Mouse (Mus musculus) lung, postnatal 25 days (tissue): ENCODE data around the gene Pink1.

Source experiments
- DNase-seq: peaks from one replicate; pipeline ENCODE4 v3.0.0; 2022; ENCODE audit warnings: low spot score

Pink1 gene

DNA sequence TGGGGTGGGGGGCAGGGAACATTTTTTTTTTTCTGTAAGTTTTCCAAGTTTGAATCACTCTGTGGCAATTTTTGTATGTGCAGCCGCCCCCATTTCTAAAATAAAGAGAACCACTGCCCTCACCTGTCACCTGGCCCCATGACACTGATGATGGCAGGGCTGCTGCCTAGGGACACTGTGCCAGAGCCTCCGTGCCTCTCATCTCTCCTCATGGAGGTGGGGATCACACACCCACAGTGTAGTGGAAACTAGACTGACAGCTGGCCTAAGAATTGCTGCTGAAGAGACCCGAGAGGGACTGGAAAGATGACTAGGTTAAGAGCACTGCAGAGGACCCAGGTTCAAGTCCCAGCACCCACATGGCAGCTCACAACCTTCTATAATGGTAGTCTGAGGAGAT, 14.0 kb downstream of the Pink1 start:
- no peak for DNase-seq

DNA sequence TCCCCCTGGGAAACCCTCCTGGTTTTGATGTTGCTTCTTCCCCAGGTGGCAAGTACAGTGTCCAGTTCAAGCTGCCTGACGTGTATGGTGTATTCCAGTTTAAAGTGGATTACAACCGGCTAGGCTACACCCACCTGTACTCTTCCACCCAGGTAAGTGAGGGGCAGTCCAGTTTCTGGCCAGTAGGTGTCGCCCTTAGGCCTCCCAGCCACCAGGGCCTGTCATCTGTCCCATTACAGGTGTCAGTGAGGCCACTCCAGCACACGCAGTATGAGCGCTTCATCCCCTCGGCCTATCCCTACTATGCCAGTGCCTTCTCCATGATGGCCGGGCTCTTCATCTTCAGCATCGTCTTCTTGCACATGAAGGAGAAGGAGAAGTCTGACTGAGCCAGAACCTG, 14.5 kb downstream of the Pink1 start:
- peak; percentile 48 for DNase-seq

DNA sequence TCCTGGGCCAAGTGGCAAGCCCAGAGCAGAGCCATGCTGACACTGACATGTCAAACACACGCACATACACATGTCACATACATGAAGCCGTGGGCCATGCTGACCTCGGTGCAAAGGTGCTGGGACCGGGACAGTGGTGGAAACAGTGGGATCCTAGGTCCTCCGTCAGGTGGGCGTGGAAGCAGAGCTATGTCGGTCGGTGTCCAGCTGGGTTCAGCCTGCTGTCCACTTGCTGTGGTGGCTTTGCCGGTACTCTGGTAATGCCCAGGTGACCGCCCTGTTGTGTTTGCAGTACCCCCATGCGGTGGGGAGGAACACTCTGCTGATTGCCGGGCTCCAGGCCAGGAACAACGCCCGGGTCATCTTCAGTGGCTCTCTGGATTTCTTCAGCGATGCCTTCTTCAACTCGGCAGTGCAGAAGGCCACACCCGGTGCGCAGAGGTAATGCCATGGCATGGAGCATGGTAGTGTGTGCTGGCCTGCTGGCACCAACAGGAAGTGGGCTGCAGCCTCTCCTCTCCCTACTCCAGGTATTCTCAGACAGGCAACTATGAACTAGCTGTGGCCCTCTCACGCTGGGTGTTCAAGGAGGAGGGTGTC, 15.7 kb downstream of the Pink1 start:
- no peak for DNase-seq

DNA sequence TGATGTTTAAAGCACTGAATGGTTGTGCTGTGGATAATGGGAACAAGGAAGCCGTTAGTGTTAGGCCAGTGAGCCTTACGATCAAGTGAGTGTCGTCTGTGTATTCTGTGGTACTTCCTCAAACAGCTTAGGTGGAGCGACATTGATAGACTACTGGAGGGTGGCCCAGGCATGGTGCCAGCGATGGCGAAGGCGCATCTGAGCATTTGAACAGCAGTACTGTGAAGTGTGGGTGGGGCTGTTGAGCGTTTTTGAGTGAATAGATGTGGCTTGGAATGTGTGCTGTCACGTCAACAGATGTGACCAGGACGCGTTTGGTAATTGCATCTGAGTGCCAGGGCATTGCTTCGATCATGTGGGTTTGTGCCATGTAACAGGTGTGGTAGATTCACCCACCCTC, 18.4 kb downstream of the Pink1 start:
- no peak for DNase-seq

DNA sequence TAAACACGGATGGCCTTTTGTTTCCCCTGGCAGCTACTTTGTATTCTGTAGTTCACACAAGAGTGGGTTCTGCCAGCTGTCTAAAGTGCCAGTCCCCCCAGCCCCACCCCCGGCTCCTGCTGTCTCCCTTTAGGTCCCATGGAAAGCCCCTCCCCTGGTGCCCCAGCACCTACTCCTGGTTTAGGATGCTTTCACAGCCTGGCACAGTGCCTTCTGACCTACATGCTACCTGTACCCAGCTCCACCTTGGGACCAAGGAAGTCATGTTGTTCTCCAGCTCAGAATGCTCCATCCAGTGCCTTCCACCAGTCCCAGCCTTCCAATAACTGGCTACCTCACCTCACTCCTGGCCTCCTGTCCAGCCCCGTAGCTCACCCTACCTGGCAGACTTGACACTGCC, 19.1 kb downstream of the Pink1 start:
- no peak for DNase-seq

DNA sequence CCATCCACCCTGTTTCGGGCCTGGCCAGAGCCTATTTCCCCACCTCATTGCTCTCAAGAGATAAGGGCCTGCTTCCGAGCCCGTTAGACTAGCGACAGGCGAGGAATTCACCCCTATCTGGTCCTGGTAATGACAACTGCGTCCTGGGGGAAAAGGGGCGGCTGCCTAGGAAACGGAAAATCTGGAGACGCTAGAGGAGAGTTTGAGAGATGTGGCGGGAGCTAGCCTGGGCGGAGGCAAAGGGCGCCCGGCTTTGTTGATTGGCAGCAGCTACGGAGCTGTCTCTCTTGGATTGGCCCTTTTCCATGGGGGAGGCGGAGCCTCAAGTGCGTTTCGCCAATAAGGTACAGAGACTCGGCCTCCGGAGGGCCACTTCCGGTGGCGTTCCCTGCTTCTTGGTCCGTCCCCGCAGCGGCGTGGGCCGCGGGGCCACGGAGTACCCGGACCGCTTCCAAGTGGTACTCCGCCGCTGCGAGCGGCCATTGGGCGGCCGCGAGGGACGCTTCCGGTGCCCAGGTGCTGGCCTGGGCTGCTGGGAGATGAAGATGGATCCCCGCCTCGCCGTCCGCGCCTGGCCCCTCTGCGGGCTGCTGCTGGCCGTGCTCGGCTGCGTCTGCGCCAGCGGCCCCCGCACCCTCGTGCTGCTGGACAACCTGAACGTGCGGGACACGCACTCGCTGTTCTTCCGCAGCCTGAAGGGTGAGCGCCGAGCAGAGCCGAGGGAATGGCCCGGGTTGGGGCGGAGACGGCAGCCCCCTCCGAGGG, 21.6 kb downstream of the Pink1 start, which contains the start of gene Ddost:
Ddost (plus strand) TSS at position 391 of the 765 bp plus-strand sequence.
- DNase-seq, result peak; percentile 99

DNA sequence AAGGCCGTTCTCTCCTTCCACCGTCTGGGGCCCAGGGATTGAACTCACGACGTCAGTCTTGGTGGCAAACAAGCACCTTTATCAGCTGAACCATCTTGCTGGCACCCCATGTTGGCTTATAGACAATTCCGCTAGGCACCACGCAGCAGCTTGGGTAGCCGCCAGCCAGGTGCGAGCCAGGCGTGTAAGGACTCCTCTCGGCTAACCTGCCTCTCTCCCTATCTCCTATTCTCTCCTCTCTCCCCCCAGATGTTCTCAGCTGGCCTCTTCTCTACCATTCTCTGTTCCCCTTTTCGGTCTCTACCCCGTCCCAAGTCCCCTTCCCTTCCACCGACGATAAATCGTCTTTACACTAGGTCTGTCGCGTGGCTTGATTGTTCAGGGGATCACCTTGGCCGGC, 22.4 kb downstream of the Pink1 start:
- DNase-seq, result no peak

DNA sequence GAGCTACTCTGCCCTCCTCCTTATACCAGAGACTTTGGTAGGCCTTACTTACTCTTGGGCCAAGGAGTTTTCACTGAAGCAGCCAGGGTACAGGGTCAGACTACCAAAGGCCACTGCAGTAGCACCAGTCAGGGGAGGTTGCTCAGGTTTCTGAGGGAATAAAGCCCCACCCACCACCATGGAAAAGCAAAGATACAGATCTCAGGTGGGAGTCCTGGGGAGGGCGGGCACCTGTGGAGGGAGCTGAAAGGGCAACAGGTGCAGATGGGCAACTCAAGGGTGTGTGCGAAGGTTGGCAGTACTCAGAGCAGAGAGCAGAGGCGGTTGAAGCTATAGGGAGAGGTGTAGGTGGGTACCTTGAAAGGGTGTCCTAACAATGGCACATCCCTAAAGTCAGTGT, 23.1 kb downstream of the Pink1 start:
- DNase-seq, result no peak

DNA sequence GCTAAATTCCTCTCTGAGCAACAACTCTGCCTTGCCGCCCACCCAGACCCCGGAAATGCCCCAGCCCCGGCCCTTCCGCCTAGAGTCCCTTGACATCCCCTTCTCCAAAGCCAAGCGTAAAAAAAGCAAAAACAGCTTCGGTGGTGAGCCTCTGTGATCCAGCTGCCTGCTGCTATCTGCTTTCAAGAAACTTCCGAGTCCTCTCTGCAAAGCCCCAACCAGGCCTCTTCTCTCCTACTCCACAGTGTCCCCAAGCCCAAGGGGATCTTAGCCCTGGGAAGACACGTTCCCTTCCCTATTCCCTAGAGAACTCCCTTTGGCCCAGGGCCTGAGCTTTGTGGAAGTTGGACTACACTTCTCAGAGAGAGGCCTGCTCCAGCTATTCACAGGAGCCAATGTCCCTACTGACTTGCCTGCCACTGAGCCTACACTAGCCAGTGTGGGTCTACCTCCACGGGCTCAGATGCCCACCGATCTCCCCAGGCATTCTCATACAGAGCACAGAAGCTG, 24.8 kb downstream of the Pink1 start:
- no peak for DNase-seq

DNA sequence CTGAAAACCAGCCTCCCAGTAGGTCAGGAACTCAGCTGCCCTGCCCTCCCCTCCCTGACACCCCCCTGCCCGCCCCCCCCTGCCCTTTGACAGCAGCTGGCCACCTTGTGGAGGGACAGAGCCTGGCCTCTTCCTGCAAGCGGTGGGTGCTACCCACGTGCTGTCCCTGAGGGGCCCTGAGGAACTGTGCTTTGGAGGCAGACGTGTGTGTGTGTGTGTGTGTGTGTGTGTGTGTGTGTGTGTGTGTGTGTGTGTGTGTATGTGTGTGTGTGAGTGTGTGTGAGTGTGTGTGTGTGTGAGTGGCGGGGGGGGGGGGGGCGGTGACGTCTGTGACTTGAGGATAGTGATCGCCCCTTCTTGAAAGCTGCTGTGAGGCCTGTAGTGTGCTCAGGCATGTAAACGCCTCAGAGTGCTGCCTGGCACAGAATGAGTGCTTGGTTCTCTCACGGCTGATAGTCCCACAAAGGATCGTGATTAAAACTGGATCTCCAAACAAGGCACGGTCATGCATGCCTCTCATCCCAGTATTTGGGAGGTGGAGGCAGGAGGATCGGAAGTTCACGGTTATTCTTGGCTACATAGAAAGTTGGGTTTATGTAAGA, 32.1 kb downstream of the Pink1 start:
- DNase-seq, result no peak

DNA sequence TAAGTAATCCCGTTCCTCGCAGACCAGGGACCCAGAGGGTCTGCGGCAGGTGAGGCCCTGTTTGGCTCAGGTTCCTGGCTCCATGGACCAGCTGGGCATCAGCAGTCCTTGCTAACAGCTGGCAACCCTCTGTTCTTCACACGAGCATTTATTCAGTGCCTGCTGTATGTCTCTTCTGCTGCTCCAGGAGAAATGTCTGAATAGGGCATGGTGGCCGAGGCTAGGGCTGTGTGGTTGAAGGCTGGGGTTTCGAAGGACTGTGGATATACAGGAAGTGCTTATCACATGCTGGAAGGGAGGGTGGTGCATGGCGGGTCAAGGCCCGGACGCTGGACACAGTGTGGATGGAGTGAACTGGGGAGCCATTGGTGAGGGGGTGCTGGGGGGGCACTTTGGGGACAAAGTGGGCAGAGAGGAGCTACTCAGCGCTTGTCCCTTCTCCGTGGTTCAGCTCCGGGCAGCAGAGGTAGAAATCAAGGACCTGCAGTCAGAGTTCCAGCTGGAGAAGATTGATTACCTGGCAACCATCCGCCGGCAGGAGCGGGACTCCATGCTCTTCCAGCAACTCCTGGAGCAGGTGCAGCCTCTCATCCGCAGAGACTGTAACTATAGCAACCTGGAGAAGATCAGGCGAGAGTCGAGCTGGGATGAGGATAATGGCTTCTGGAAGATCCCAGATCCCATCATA, 32.7 kb downstream of the Pink1 start:
- DNase-seq, result no peak

DNA sequence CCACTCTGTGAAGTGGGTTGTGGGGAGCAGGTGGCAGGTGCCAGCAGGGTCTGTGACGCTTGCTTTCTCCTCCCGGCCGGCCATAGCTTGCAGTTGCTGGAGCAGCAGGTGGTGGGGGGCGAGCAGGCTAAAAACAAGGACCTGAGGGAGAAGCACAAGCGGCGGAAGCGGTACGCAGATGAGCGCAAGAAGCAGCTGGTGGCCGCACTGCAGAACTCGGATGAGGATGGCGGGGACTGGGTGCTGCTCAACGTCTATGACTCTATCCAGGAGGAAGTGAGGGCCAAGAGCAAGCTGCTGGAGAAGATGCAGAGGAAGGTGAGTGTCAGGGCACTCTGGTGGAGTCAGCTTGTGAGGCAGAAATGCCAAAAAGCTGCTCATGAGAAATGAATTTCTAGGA, 34.1 kb downstream of the Pink1 start:
- DNase-seq, result no peak

DNA sequence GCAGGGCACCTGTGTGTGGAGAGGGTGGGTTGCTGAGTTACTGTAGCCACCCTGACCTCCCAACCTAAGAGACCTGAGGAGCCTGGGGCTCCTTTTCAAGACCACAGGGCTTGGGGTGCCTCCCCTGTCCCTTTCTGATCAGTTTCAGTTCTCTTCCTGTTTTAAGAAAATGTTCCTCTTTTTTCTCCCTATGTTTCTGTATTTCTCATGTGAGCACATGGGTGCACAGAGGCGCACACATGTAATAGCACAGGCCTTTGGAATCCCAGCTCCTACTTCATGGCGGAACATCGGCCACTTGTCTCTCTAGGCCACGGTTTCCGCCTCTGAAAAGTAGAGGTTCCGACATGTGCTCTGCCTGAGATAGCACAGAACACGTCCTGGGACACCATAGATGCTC, 37.4 kb downstream of the Pink1 start:
- no peak for DNase-seq

DNA sequence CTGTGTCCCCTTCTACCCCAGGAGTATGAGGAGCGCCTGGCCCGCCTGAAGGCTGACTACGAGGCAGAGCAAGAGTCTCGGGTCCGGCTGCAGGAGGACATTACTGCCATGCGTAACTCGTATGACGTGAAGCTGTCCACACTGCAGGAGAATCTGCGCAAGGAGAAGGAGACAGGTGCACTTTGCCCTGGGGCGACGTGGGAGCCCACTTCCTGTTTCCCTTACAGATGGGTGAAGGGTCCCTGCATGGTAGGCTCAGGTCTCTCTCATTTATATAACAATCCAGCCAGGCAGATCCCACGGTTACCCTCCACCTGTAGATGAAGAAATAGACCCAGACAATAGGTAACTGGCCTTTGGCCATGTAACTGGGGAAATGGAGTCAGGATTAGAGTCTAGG, 39.7 kb downstream of the Pink1 start:
- no peak for DNase-seq

DNA sequence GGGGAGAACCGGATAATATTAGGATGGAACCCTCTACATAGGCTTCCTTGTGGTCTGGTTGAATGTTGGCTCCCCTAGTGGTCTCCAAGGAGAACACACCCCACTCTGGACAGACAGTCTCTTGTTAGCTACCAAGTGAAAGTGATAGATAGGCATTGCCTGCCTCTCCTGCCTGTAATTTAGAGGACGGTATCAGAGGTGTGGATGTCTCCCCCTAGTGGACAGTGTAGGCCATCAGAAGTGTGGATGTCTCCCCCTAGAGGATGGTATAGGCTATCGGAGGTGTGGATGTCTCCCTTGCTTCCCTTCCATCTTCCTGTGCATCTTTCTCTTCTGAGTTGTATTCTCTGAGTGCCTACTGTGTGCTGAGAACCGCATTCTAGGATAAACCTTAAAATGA, 43.3 kb downstream of the Pink1 start:
- peak; percentile 69 for DNase-seq

DNA sequence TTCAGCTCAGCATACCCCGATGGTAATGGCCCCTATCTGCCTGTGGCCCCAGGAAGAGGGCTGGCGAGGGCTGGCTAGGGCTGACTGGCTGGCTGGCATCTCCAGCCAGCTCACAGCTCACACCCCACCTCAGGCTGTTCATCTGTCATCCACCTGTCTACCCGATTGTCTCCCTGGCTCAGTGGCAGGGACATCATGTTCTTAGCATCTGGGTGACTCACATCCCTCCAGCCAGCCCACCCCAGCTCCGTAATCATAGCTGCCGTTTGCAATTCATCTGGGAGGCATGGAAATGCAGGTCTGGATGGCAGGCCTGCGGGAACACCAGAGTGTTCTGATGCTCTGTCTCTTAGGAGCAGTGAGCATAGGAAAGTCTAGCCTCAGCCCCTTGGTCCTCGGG, 47.8 kb downstream of the Pink1 start:
- no peak for DNase-seq

DNA sequence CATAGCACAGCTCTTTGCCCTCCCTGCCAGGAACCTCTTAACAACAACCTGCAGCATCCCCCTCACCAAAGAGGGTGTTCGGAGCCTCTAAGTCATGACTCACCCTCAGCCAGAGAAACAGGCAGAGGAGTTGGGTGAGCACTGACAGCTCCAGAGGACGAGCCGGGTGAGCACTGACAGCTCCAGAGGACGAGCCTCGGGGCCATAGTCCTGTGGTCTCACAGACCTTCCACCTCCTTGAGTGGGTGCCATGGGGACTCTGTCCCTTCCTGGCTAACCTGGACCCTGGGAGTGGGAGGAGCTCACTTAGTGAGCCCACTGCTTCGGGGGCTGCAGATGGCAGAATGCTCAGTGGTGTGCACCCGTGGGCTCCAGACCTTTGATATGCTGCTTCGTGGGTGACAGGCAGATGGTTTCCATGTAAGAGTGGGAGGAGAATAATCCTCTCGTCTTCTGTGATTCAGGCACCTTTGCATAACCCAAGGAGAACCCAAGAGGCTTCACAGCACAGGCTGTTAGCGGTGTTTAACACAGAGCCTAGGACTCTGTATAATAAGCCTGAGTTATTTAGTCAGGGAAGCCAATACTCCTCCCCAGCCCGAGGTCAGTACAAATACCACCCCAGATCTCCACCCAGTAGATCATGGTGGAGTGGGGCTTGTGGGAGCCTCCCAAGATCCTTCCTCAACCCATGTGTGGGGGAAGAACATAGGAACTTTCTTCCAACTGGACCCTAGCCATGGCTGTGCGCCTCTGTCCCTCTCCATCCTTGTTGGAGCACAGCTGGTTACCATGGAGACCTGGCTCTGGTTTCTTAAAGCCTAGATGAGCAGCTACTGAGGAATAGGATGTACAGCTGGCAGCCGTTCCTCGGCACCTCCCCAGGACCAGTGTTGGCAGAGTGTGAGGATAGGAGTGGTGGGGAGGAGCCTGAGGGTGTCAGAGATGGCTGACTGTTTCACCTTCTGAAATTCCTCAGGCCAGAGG, 53.8 kb downstream of the Pink1 start:
- DNase-seq, result peak; percentile 41

DNA sequence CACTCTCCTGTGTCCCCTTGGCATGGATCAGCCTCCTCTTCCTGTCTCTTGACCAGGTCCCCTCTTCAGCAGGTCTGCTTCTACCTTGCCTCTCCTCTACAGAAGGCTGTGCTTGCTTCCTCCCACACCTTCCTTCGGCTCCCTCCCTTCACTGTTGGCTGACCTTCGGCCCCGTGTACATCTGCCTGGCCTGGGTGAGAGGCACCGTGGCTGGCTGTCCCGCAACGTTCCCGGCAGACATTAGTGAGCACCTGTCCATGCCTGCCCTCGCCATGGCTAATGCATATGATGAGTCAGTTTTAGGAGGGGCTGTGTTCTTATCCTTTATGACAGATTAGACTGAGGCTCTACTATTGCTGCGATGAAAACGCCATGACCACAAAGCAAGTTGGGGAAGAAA, 58.2 kb downstream of the Pink1 start:
- no peak for DNase-seq
